Mouse (Mus musculus) erythroblast, embryonic 14.5 days (primary cell): ENCODE data around the gene Hsf4. TPM values are rescaled to one million over a fixed set of nuclear protein-coding genes. Genes with fewer than 3 reads are reported as not detected.
A peak's percentile ranks its signal among the peaks of the same experiment; 100 is the strongest.

Experiments used
- H3K27me3 ChIP-seq: 2 replicates; pipeline ENCODE4 v1.6.1; 2012; ENCODE audit warnings: inconsistent platforms; ENCODE audit not compliant: control insufficient read depth
- H3K36me3 ChIP-seq: 2 replicates; pipeline ENCODE4 v1.6.1; 2012; ENCODE audit warnings: mild to moderate bottlenecking, inconsistent platforms; ENCODE audit not compliant: control insufficient read depth
- H3K4me1 ChIP-seq: 2 replicates; pipeline ENCODE4 v1.6.1; 2012; ENCODE audit warnings: inconsistent platforms; ENCODE audit not compliant: control insufficient read depth
- H3K4me3 ChIP-seq: replicated peaks from 2 replicates; pipeline ENCODE3; 2012; ENCODE audit warnings: moderate library complexity, mild to moderate bottlenecking, inconsistent platforms
- H3K9me3 ChIP-seq: 2 replicates; pipeline ENCODE4 v1.6.1; 2012; ENCODE audit warnings: low read length, inconsistent platforms, mixed read lengths; ENCODE audit not compliant: control insufficient read depth
- GATA1 ChIP-seq: IDR thresholded peaks from 2 replicates; pipeline ENCODE4 v1.6.1; 2012; ENCODE audit warnings: low read length, inconsistent platforms, mixed read lengths
- TAL1 ChIP-seq: IDR thresholded peaks from 3 replicates; pipeline ENCODE4 v1.6.1; 2012; ENCODE audit warnings: low read length, inconsistent platforms, mixed read lengths
- polyA plus RNA-seq: library from polyadenylated mRNA; stranded (reverse); fragments of >175 nt; gene quantifications from 2 replicates; pipeline ENCODE4 v1.2.3, GENCODE M21; 2012

The Hsf4 gene
- polyA plus RNA-seq, 1 experiment, result not detected

DNA sequence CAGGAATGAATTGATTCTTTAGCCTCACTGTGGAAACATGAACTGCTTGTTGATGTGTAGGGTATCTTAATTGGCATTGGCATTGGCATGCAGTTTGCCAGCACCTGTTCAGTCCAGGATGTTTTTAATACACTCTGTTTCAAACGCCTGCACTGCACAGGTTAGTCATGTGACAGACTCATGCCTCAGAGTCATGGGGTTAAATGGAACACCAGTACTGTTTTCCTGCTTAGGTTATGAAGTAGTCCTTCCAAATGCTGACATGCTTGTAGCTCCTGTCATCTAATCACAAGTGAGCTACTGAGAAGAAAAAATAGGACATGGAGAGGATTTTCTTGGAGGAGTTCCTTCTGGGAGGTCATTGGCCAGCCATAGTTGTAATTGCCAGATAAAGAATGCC is 34.4 kb upstream of the Hsf4 start:
- no peak overlapping the region for H3K4me3 ChIP-seq
- H3K4me1 ChIP-seq, result peaks cover 40% of the 10 kb centered on the region
- peaks cover 87% of the 10 kb centered on the region for H3K36me3 ChIP-seq
- TF ChIP-seq GATA1, result no peak
- TF ChIP-seq TAL1, result no peak
- H3K27me3 ChIP-seq, result no peaks in the 10 kb centered on the region
- no peaks in the 10 kb centered on the region for H3K9me3 ChIP-seq

DNA sequence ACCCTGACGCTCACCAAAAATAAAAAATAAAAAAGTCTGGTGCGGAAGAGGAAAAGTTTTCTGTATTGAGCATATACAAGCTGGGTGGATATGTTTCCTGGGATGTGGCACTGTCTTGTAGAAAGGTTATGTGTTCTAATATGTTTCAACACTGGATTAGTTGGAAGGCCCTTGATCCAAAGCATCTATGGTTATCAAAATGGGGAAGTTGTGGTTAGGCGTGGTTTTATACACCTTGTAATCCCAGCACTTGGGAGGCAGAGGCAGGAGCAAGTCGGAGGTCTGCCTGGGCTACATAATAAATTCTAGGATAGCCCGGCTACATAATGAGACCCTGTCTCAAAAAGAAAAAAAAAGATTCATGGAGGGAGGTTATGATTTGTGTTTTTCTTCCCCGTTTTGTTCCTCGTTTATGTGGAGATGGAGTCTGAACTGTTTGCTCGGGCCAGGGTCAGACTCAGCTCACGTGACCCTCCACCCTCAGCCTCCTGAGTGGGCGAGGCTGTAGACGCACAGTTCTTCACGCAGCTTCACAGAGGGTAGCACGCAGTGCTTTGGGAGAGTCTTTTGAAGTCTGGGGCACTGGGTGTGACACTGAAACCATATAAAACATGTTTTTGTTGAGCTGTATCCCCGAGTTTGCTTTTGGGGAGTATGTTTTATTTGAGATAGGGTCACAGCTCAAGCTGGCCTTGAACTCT is 32.0 kb upstream of the Hsf4 start:
- Histone ChIP-seq H3K4me1 (peaks cover 20% of the 10 kb centered on the region), H3K36me3 (peaks cover 93% of the 10 kb centered on the region), H3K27me3 (no peaks in the 10 kb centered on the region), H3K9me3 (no peaks in the 10 kb centered on the region), H3K4me3 (no peak overlapping the region)
- TF ChIP-seq GATA1 (no peak), TAL1 (no peak)

- Histone ChIP-seq H3K4me1 (0 out of 2 replicates have a peak, but pooled peaks cover 2% of the 10 kb centered on the region), H3K27me3 (no peaks in the 10 kb centered on the region), H3K4me3 (no peak overlapping the region), H3K9me3 (no peaks in the 10 kb centered on the region), H3K36me3 (peaks cover 89% of the 10 kb centered on the region)
- TF ChIP-seq TAL1, result no peak
- TF ChIP-seq GATA1, result no peak
These were observed 28.6 kb upstream of the Hsf4 start for GRCm38 (mm10) chr8:105241016-105241415.

- Histone ChIP-seq H3K4me1 (peaks cover 40% of the 10 kb centered on the region), H3K27me3 (no peaks in the 10 kb centered on the region), H3K4me3 (no peak overlapping the region), H3K36me3 (peaks cover 73% of the 10 kb centered on the region), H3K9me3 (no peaks in the 10 kb centered on the region)
- TF ChIP-seq TAL1 (no peak), GATA1 (no peak)
These were observed 17.6 kb upstream of the Hsf4 start for GRCm38 (mm10) chr8:105251954-105252353.

- H3K4me1 ChIP-seq, result peaks cover 40% of the 10 kb centered on the region
- TF ChIP-seq GATA1, result no peak
- TF ChIP-seq TAL1, result no peak
- H3K36me3 ChIP-seq, result peaks cover 64% of the 10 kb centered on the region
- peaks cover 2% of the 10 kb centered on the region for H3K27me3 ChIP-seq
- no peak overlapping the region for H3K4me3 ChIP-seq
- no peaks in the 10 kb centered on the region for H3K9me3 ChIP-seq
These were observed 16.7 kb upstream of the Hsf4 start for GRCm38 (mm10) chr8:105252680-105253537.

DNA sequence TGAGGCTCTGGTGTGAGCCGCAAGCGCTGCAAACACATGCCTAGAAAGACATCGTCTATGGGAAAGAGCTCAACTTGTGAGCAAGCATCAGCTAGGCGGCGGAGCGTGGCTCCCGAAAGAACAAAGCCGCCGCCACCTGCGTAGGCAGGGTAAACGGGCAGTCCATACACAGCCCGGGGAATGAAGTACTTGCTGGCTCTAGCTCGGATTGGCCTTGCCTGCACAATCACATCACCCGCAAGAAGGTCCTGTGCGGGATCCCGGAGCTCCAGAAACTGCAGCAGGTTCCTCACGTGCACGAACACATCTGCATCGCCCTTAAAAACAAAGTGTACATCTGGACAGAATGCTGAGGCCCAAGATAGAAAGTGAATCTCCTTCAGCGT is 15.8 kb upstream of the Hsf4 start:
- H3K9me3 ChIP-seq, result no peaks in the 10 kb centered on the region
- H3K36me3 ChIP-seq, result peaks cover 58% of the 10 kb centered on the region
- no peak for TF ChIP-seq TAL1
- no peak for TF ChIP-seq GATA1
- peaks cover 11% of the 10 kb centered on the region for H3K27me3 ChIP-seq
- H3K4me1 ChIP-seq, result peaks cover 41% of the 10 kb centered on the region
- peak overlapping the region; percentile 83 for H3K4me3 ChIP-seq

- H3K36me3 ChIP-seq, result peaks cover 56% of the 10 kb centered on the region
- TF ChIP-seq GATA1 (no peak), TAL1 (no peak)
These were observed 15.2 kb upstream of the Hsf4 start for GRCm38 (mm10) chr8:105254152-105254965.

GRCm38 (mm10) chr8:105254966-105255350 is 14.6 kb upstream of the Hsf4 start, which contains the start of gene B3gnt9:
Gene B3gnt9 (minus strand): TSS chr8:105255153.
- peak within 1 kb of the TSS; percentile 83 for H3K4me3 ChIP-seq
- H3K27me3 ChIP-seq, result peaks cover 23% of the 10 kb centered on the region
- no peak for TF ChIP-seq GATA1
- no peak for TF ChIP-seq TAL1
- H3K36me3 ChIP-seq, result peaks cover 50% of the 10 kb centered on the region
- no peaks in the 10 kb centered on the region; the same call in 1 of the 2 replicates for H3K9me3 ChIP-seq
- peaks cover 53% of the 10 kb centered on the region for H3K4me1 ChIP-seq

More at GRCm38 (mm10) chr8:105254152-105254965, 15.2 kb upstream of the Hsf4 start:
- Histone ChIP-seq H3K4me1 (peaks cover 47% of the 10 kb centered on the region), H3K9me3 (no peaks in the 10 kb centered on the region; the same call in 1 of the 2 replicates), H3K27me3 (peaks cover 17% of the 10 kb centered on the region), H3K4me3 (peak overlapping the region; percentile 83)
